Mouse (Mus musculus): ENCODE data around the gene Gng2.

Gng2 gene

GRCm38 (mm10) chr14:19858808-19859776 lies 118.3 kb downstream of the Gng2 start:
- DNase-seq: peak; percentile 54 to 77

DNA sequence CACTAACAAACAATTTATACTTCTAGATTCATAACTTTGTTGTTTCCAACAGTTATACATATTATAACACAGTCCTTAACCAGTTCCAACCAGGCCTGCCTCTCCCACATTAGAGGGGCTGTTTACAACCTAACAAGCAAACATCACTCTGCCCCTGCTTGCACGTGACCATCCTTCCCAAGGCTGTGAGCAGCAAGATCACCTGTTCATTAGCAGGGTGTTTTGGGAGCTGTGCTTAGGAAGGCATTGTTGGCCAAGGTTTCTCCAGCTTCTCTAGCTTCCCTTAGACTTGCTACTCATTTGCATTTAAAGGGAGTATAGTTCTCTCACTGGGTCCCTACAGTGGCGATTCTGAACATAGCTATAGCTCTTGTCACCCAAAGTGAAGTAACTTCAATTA lies 119.1 kb downstream of the Gng2 start:
- DNase-seq: no peak

- no peak for DNase-seq
These were observed 124.0 kb downstream of the Gng2 start for GRCm38 (mm10) chr14:19853471-19853870.

GRCm38 (mm10) chr14:19839600-19840332 lies 137.7 kb downstream of the Gng2 start:
- peak; percentile 82 to 88 for DNase-seq

DNA sequence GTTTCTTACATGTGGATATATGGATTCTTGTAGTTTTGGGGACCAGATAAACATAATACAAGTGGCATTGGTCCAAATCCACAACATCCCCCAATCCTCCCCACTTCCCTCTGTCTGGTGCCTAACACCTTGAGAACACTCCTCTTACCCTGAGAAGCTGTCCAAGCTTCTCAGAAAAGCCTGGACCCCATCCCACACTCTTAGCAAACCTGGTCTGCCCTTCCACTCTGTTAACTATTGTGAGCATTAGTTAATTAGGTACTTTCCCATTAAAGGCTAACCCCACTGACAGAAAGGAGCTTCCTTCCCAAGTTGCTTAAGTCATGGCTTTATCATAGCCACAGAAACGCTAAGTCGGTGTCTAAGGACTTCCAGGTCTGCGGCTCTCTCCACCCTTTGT lies 141.1 kb downstream of the Gng2 start:
- no peak for DNase-seq

DNA sequence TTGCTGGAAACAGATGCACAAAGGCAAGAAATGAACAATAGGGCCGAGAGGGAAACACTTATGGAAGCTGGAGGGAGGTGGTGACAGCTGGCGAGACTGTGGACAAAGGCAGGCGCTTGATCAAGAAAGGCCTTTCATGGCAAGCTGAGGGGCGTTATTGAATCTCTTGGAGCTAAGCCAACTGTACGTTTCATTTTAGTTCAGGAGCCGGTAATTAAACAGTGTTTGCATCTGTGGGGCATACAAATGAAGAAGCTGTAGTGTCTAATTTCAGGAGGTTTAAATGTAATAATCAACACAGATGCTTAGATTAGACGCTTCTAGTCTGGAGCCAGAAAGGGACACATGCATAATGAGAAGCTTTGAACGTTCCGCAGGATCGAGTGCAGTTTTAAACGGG lies 151.9 kb downstream of the Gng2 start:
- peak in 1 of 2 experiments; percentile 52 for DNase-seq

DNA sequence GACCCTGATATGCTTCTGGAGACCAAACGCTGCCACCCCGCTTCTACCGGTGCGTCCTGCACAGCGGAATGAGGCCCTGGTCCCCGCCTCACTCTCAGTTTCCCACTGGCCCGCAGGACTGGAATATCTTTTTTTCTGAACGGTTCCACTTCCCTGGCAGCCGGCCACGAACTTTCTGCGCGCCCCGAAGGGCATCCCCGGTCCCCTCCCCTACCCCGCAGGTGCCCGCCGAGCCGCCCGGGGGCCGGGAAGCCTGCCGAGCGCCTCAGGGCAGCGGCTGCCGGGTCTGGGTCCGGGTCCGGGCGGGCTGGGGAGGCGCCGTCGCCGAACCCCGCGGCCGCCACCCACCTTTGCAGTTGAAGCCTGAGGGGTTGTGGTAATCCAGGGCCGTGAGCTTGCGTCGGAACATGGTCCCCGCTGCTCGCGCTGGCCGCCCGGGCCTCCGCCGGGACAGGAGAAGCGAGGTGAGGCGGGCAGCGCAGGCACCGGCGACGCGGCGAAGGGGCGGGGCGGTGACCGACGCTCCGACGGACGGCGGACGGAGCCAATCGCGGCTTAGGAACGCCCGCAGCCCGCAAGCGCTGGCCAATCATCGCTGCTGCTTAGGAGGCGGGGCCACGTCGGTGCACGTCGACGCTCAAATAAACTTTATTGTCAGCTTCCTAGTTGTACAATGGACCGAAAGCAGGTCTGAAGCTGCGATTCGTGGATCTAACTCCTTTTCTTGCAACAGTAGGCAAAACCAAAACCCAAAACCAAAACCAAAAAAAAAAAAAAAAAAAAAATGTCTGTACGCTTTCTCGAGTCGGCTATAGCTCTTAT lies 153.9 kb downstream of the Gng2 start, which contains the start of gene Rtraf:
Gene Rtraf, minus strand, starts transcription at position 504 of the 822 bp plus-strand sequence.
- peak; percentile 97 to 98 for DNase-seq
